Mouse (Mus musculus): ENCODE data around the gene Slc22a4.

DNA sequence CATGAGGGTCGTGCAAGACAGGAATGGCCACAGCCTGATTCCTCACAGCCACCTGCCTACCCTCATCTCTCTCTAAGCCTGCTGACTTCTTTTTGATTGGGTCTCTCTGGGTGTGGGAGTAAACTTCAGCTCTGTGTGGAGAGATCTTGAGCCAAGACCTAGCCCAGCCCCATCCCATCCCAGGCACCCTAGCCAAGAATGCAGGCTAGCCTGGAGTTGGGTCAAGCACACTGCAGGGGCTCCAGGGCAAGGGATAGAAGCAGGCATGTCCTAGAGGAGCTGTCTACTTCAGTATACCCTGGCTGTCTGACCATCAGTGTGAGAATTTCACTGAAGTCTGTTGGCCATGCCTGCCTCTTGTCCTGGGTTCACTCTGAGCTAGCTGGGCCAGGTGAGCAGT is 31.6 kb upstream of the Slc22a4 start:
- TF ChIP-seq CTCF (IDR thresholded peaks at IDR 0.05; ENCODE audit: low read depth) (no peak), EP300 (IDR thresholded peaks at IDR 0.05; ENCODE audit: low read depth) (no peak)
